In the genomic region with DNA sequence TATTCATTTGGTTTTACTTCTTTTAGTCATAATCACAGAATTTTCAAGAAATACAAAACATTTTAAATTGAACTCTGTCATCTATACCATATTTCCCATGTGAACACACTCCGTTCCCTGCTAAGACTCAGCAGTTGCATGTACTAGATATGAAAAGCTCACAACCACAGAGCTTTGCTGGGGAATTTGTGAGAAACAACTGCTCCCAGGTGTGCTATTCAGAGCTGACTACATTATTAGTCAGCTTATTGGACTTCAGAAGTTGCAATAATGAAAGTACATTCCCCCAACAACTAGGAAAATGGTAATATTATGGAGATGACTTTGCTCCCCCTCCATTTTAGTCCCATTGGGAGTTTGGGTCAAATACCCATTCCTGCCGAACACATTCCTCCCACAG, we compare ENCODE assay signal across 20 mouse cellular contexts.
A peak's percentile ranks its signal among the peaks of the same experiment; 100 is the strongest.
DNase-seq lines count a peak whose midpoint lies in the region; ATAC-seq and TF ChIP-seq lines count a peak whose summit lies in the region.
"Had no signal": no experiment of that assay in that cellular context is flagged by ENCODE, and none has a peak within 500 bp of the region (broad histone marks: within the 10 kb centered on the region; RNA-seq: fewer than 3 reads in every experiment).

No protein-coding gene starts in this region.

- no peaks in the 10 kb centered on the region for H3K9me3 ChIP-seq in hindbrain, postnatal 0 days (ENCODE audit: low read length)
- H3K9me3 ChIP-seq in hindbrain, embryonic 13.5 days: no peaks in the 10 kb centered on the region
- H3K9me3 ChIP-seq in neural tube, embryonic 15.5 days (replicated peaks): no peaks in the 10 kb centered on the region
- no peaks in the 10 kb centered on the region for H3K9me3 ChIP-seq in kidney, embryonic 14.5 days (ENCODE audit: control insufficient read depth, low read length)
- H3K9me3 ChIP-seq: embryonic facial prominence, embryonic 10.5 days; embryonic facial prominence, embryonic 12.5 days; forebrain, embryonic 13.5 days; forebrain, embryonic 15.5 days had no signal

- H3K36me3 ChIP-seq in hindbrain, postnatal 0 days (ENCODE audit: insufficient read depth, low read length): no peaks in the 10 kb centered on the region
- H3K36me3 ChIP-seq in hindbrain, embryonic 13.5 days: no peaks in the 10 kb centered on the region
- no peaks in the 10 kb centered on the region for H3K36me3 ChIP-seq in neural tube, embryonic 15.5 days
- no peaks in the 10 kb centered on the region for H3K36me3 ChIP-seq in kidney, embryonic 14.5 days (ENCODE audit: control insufficient read depth, insufficient read depth, low read length)
- H3K36me3 ChIP-seq: embryonic facial prominence, embryonic 10.5 days; embryonic facial prominence, embryonic 12.5 days; forebrain, embryonic 15.5 days had no signal

- no peak overlapping the region for H3K9ac ChIP-seq in hindbrain, postnatal 0 days (replicated peaks; ENCODE audit: low read length)
- H3K9ac ChIP-seq in hindbrain, embryonic 13.5 days: no peak overlapping the region
- no peak overlapping the region for H3K9ac ChIP-seq in neural tube, embryonic 15.5 days (replicated peaks)
- no peak overlapping the region for H3K9ac ChIP-seq in kidney, embryonic 14.5 days (ENCODE audit: low read depth, low read length)
- H3K9ac ChIP-seq: embryonic facial prominence, embryonic 12.5 days; forebrain, embryonic 13.5 days; forebrain, embryonic 15.5 days; forebrain, postnatal 0 days had no signal

- TF ChIP-seq CTCF in hindbrain, postnatal 0 days (IDR thresholded peaks at IDR 0.05; ENCODE audit: low read depth): no peak

- peak; percentile 10 for DNase-seq in hindbrain, postnatal 0 days (ENCODE audit: low spot score)
- DNase-seq in neural tube, embryonic 10.5 days (ENCODE audit: extremely low spot score, low spot score): no peak
- DNase-seq: adrenal gland, adult 2 months; adrenal gland, postnatal 10 days; adrenal gland, postnatal 25 days; B cell, adult 2 months; cerebellum, adult 11-12 months; cerebellum, adult 2 months; cerebellum, adult 9-10 months; cerebellum, postnatal 10 days; cerebellum, postnatal 25 days; forebrain, postnatal 0 days had no signal

- 62% methylated on average over 2 of the region's 2 CpGs for WGBS in hindbrain, postnatal 0 days
- 65% methylated on average over 2 of the region's 2 CpGs for WGBS in hindbrain, embryonic 13.5 days
- WGBS in neural tube, embryonic 15.5 days: 36% methylated on average over 2 of the region's 2 CpGs
- 67% methylated on average over 2 of the region's 2 CpGs for WGBS in kidney, embryonic 14.5 days

- no peak overlapping the region for H3K4me3 ChIP-seq in hindbrain, postnatal 0 days (ENCODE audit: low read length)
- no peak overlapping the region for H3K4me3 ChIP-seq in hindbrain, embryonic 13.5 days
- no peak overlapping the region for H3K4me3 ChIP-seq in neural tube, embryonic 15.5 days (replicated peaks)
- H3K4me3 ChIP-seq in kidney, embryonic 14.5 days (ENCODE audit: low read length): no peak overlapping the region
- H3K4me3 ChIP-seq: embryonic facial prominence, embryonic 10.5 days; embryonic facial prominence, embryonic 12.5 days; forebrain, embryonic 13.5 days; forebrain, embryonic 15.5 days had no signal

- no peak overlapping the region for H3K27ac ChIP-seq in hindbrain, postnatal 0 days
- H3K27ac ChIP-seq in hindbrain, embryonic 13.5 days: no peak overlapping the region
- H3K27ac ChIP-seq in neural tube, embryonic 15.5 days (replicated peaks): no peak overlapping the region
- H3K27ac ChIP-seq in kidney, embryonic 14.5 days (ENCODE audit: low read depth, low read length): no peak overlapping the region
- H3K27ac ChIP-seq: embryonic facial prominence, embryonic 10.5 days; embryonic facial prominence, embryonic 12.5 days; forebrain, embryonic 13.5 days; forebrain, embryonic 15.5 days had no signal

- ATAC-seq in hindbrain, postnatal 0 days: no peak
- ATAC-seq in hindbrain, embryonic 13.5 days (ENCODE audit: low FRiP score): no peak
- 0 out of 2 replicates have a peak, but pooled peaks have one; percentile 55 for ATAC-seq in neural tube, embryonic 15.5 days (ENCODE audit: low FRiP score)
- no peak for ATAC-seq in kidney, embryonic 14.5 days (ENCODE audit: low FRiP score, low TSS enrichment)
- ATAC-seq: CD4-positive, CD25-positive, alpha-beta regulatory T cell, adult 4 months; forebrain, embryonic 13.5 days; forebrain, embryonic 15.5 days; forebrain, postnatal 0 days had no signal

- no peaks in the 10 kb centered on the region for H3K4me1 ChIP-seq in hindbrain, postnatal 0 days (ENCODE audit: insufficient read depth, low read length)
- 0 out of 2 replicates have a peak, but pooled peaks cover 2% of the 10 kb centered on the region for H3K4me1 ChIP-seq in hindbrain, embryonic 13.5 days (replicated peaks)
- no peaks in the 10 kb centered on the region for H3K4me1 ChIP-seq in neural tube, embryonic 15.5 days
- no peaks in the 10 kb centered on the region for H3K4me1 ChIP-seq in kidney, embryonic 14.5 days (ENCODE audit: control insufficient read depth, insufficient read depth, low read length)
- H3K4me1 ChIP-seq: embryonic facial prominence, embryonic 10.5 days; embryonic facial prominence, embryonic 12.5 days; forebrain, embryonic 13.5 days; forebrain, embryonic 15.5 days had no signal

- no peak overlapping the region for H3K4me2 ChIP-seq in hindbrain, postnatal 0 days (ENCODE audit: low read depth, low read length)
- H3K4me2 ChIP-seq in hindbrain, embryonic 13.5 days: no peak overlapping the region
- no peak overlapping the region for H3K4me2 ChIP-seq in neural tube, embryonic 15.5 days
- no peak overlapping the region for H3K4me2 ChIP-seq in kidney, embryonic 14.5 days (replicated peaks; ENCODE audit: low read depth, low read length)
- H3K4me2 ChIP-seq: embryonic facial prominence, embryonic 12.5 days; forebrain, embryonic 13.5 days; forebrain, embryonic 15.5 days had no signal

- H3K27me3 ChIP-seq in hindbrain, postnatal 0 days (ENCODE audit: insufficient read depth, low read length): no peaks in the 10 kb centered on the region
- no peaks in the 10 kb centered on the region for H3K27me3 ChIP-seq in hindbrain, embryonic 13.5 days
- no peaks in the 10 kb centered on the region for H3K27me3 ChIP-seq in neural tube, embryonic 15.5 days (replicated peaks)
- no peaks in the 10 kb centered on the region for H3K27me3 ChIP-seq in kidney, embryonic 14.5 days (ENCODE audit: control insufficient read depth, insufficient read depth, low read length)
- H3K27me3 ChIP-seq: embryonic facial prominence, embryonic 12.5 days; forebrain, embryonic 13.5 days; forebrain, embryonic 15.5 days had no signal
